Mouse (Mus musculus): ENCODE results near the gene Cox6b2. TPM values are rescaled to one million over a fixed set of nuclear protein-coding genes. Genes with fewer than 3 reads are reported as not detected.
A peak's percentile ranks its signal among the peaks of the same experiment; 100 is the strongest.

Gene Cox6b2
- polyA plus RNA-seq, 1 experiment from 2014 or later: 116 TPM

- H3K4me3 ChIP-seq (ENCODE audit: low read depth, low read length): peak overlapping the region; percentile 67
- peak overlapping the region; percentile 78 for H3K27ac ChIP-seq (ENCODE audit: low read depth, low read length)
- no peaks in the 10 kb centered on the region for H3K27me3 ChIP-seq (replicated peaks; ENCODE audit: control insufficient read depth, insufficient read depth, low read length)
- peaks cover 14% of the 10 kb centered on the region for H3K4me1 ChIP-seq (replicated peaks; ENCODE audit: control insufficient read depth, insufficient read depth, low read length)
- peak overlapping the region; percentile 87 for H3K9ac ChIP-seq (ENCODE audit: low read depth, low read length)
- 1% methylated on average over 63 of the region's 64 CpGs for WGBS
- ATAC-seq (replicated peaks; ENCODE audit: low FRiP score) (peak; percentile 59), DNase-seq (ENCODE audit: low spot score) (peak; percentile 80)
- H3K9me3 ChIP-seq (ENCODE audit: control insufficient read depth, low read length): no peaks in the 10 kb centered on the region
- H3K4me2 ChIP-seq: peak overlapping the region; percentile 80
- peaks cover 3% of the 10 kb centered on the region for H3K36me3 ChIP-seq (ENCODE audit: control insufficient read depth, insufficient read depth, low read length)
Measured at GRCm38 (mm10) chr7:4788499-4789435, 35.9 kb upstream of the Cox6b2 start.

DNA sequence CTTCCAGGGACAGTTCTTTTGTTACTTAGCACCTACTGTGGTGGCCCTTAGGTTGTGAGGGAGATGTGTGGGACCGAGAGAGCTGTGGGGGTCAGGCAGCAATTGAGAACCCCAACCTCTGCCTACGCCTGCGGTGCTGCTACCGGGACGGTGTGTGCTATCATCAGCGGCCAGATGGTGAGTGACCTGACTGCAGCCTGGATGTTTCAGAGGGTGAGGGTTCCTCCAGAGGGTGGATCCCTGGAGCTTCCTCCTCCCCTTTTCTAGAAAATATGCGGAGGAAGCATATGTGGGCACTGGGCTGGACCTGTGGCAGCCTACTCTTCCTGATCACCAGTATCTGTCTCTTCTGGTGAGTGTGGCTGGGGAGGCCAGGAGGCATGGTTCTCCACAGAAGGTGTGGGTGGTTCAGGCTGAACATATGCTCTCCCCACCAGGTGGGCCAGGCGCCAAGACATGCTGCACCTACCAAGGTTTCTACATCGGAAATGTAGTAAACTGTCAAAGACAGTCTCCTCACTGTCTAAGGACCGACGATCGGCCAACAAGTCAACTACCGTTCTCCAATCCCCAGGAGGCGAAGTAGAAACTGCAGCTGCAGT is 30.9 kb upstream of the Cox6b2 start:
- Histone ChIP-seq H3K9me3 (ENCODE audit: control insufficient read depth, low read length) (no peaks in the 10 kb centered on the region), H3K9ac (ENCODE audit: low read depth, low read length) (peak overlapping the region; percentile 26; the same call in 1 of the 2 replicates), H3K36me3 (ENCODE audit: control insufficient read depth, insufficient read depth, low read length) (0 out of 2 replicates have a peak, but pooled peaks cover 2% of the 10 kb centered on the region), H3K4me2 (peak overlapping the region; percentile 27; the same call in 1 of the 2 replicates), H3K4me1 (replicated peaks; ENCODE audit: control insufficient read depth, insufficient read depth, low read length) (peaks cover 20% of the 10 kb centered on the region), H3K27me3 (replicated peaks; ENCODE audit: control insufficient read depth, insufficient read depth, low read length) (peaks cover 5% of the 10 kb centered on the region), H3K4me3 (ENCODE audit: low read depth, low read length) (no peak overlapping the region), H3K27ac (ENCODE audit: low read depth, low read length) (no peak overlapping the region; the same call in 1 of the 2 replicates)
- DNase-seq (ENCODE audit: low spot score) (no peak), ATAC-seq (replicated peaks; ENCODE audit: low FRiP score) (peak; percentile 81)
- WGBS: 59% methylated on average over 14 of the region's 14 CpGs

DNA sequence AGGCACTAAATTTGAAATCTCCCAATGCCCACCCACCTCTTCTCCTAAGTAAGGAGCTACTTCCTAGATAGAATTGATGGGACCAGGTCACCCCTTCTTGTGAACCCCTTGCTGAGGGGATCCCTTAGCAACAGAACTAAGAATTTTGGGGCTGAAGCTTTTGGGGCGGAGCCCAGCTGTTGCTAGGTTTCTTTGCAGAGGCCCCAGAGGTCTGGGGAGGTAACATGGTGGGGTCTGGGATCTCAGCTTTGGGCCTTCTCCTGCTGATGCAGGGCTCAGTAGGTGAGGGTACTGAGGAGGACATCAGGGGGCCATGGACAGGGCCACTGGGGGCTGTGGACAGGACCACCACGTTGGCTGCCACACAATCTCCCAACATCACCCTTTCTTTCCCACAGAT is 29.9 kb upstream of the Cox6b2 start, which contains the start of the genes Il11 and Tmem190:
Gene Il11, minus strand, starts transcription at position 101 of the 400 bp plus-strand sequence.
Gene Tmem190, plus strand, starts transcription at position 179 of the 400 bp plus-strand sequence.
- H3K36me3 ChIP-seq (ENCODE audit: control insufficient read depth, insufficient read depth, low read length): 0 out of 2 replicates have a peak, but pooled peaks cover 2% of the 10 kb centered on the region
- H3K27ac ChIP-seq (ENCODE audit: low read depth, low read length): no peak within 1 kb of the TSS
- H3K4me1 ChIP-seq (replicated peaks; ENCODE audit: control insufficient read depth, insufficient read depth, low read length): peaks cover 19% of the 10 kb centered on the region
- 80% methylated on average over 2 of the region's 2 CpGs for WGBS
- ATAC-seq (replicated peaks; ENCODE audit: low FRiP score): no peak
- H3K4me3 ChIP-seq (ENCODE audit: low read depth, low read length): no peak within 1 kb of the TSS
- peaks cover 15% of the 10 kb centered on the region for H3K27me3 ChIP-seq (replicated peaks; ENCODE audit: control insufficient read depth, insufficient read depth, low read length)
- peak within 1 kb of the TSS; percentile 26; the same call in 1 of the 2 replicates for H3K9ac ChIP-seq (ENCODE audit: low read depth, low read length)
- no peak for DNase-seq (ENCODE audit: low spot score)
- no peaks in the 10 kb centered on the region for H3K9me3 ChIP-seq (ENCODE audit: control insufficient read depth, low read length)
- H3K4me2 ChIP-seq: no peak within 1 kb of the TSS; the same call in 1 of the 2 replicates

GRCm38 (mm10) chr7:4782130-4782529 is 29.2 kb upstream of the Cox6b2 start:
- H3K4me3 ChIP-seq (ENCODE audit: low read depth, low read length): no peak overlapping the region
- DNase-seq (ENCODE audit: low spot score) (no peak), ATAC-seq (replicated peaks; ENCODE audit: low FRiP score) (no peak)
- H3K36me3 ChIP-seq (ENCODE audit: control insufficient read depth, insufficient read depth, low read length): 0 out of 2 replicates have a peak, but pooled peaks cover 2% of the 10 kb centered on the region
- no peak overlapping the region for H3K9ac ChIP-seq (ENCODE audit: low read depth, low read length)
- H3K27me3 ChIP-seq (replicated peaks; ENCODE audit: control insufficient read depth, insufficient read depth, low read length): peaks cover 21% of the 10 kb centered on the region
- 39% methylated on average over 3 of the region's 3 CpGs for WGBS
- peaks cover 18% of the 10 kb centered on the region for H3K4me1 ChIP-seq (replicated peaks; ENCODE audit: control insufficient read depth, insufficient read depth, low read length)
- H3K4me2 ChIP-seq: no peak overlapping the region
- H3K27ac ChIP-seq (ENCODE audit: low read depth, low read length): no peak overlapping the region
- no peaks in the 10 kb centered on the region for H3K9me3 ChIP-seq (ENCODE audit: control insufficient read depth, low read length)

DNA sequence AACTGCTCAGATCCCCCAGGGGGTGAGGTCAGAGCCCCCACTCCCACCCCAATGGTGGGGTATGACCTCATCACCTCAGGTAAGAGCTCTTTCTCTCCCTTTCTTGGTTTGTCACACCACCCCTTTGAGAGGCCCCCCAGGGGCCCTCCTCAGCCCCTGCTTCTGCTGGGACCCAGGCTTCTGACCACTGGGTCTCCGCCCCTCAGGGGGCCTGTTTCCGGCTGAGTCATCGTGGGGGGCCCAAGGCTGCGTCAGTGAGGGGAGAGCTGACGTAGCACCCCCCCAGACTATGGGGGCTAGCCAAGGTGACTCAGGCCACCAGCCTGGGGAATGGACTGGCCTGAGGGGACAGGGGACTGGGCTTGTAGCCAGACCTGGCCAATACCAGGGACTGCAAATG is 27.0 kb upstream of the Cox6b2 start:
- Histone ChIP-seq H3K4me1 (replicated peaks; ENCODE audit: control insufficient read depth, insufficient read depth, low read length) (peaks cover 24% of the 10 kb centered on the region), H3K27me3 (replicated peaks; ENCODE audit: control insufficient read depth, insufficient read depth, low read length) (peaks cover 43% of the 10 kb centered on the region), H3K4me3 (ENCODE audit: low read depth, low read length) (no peak overlapping the region), H3K4me2 (no peak overlapping the region), H3K27ac (ENCODE audit: low read depth, low read length) (no peak overlapping the region), H3K36me3 (ENCODE audit: control insufficient read depth, insufficient read depth, low read length) (0 out of 2 replicates have a peak, but pooled peaks cover 2% of the 10 kb centered on the region), H3K9me3 (ENCODE audit: control insufficient read depth, low read length) (no peaks in the 10 kb centered on the region), H3K9ac (ENCODE audit: low read depth, low read length) (no peak overlapping the region)
- WGBS: 23% methylated on average over 5 of the region's 5 CpGs
- ATAC-seq (replicated peaks; ENCODE audit: low FRiP score): no peak
- no peak for DNase-seq (ENCODE audit: low spot score)

DNA sequence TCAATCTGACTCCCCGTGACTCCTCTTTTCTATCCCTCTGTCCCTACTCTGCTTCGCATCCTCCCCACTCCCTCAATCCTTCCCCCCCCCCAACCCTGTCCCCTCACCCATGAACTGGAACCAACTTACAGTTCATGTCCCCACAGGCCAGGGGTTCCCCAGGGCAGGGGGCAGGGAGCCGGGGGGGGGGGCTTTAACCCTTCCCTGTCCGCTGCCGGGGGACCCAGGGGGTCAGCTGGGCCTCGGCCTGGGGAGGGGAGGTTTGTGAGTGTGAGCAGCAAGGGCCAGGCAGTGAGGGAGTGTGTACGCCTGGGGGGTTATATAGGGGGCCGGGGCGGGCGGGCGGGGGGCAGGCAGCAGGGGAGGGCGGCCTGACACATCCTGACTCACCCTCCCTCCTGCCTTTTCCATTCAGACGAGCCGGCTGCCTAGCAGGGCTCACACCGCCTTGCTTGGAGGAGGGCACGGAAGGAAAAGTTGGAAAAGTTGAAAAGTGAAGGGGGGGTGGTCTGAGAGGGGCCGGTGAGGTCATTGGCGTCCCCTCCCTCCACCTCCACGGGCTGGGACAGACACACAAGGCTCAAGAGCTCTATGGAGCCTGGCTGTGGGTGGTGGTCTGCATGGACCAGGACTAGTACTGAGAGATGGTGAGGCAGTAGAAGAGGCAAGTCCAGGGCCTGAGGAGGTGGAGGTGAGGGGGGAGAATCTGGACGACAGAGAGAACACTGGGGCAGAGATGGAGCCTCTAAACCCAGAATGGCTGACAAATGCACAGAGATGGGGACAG is 25.1 kb upstream of the Cox6b2 start:
- Histone ChIP-seq H3K27ac (ENCODE audit: low read depth, low read length) (no peak overlapping the region), H3K4me1 (replicated peaks; ENCODE audit: control insufficient read depth, insufficient read depth, low read length) (peaks cover 15% of the 10 kb centered on the region), H3K4me3 (ENCODE audit: low read depth, low read length) (no peak overlapping the region), H3K9me3 (ENCODE audit: control insufficient read depth, low read length) (no peaks in the 10 kb centered on the region), H3K36me3 (ENCODE audit: control insufficient read depth, insufficient read depth, low read length) (no peaks in the 10 kb centered on the region), H3K27me3 (replicated peaks; ENCODE audit: control insufficient read depth, insufficient read depth, low read length) (peaks cover 53% of the 10 kb centered on the region), H3K9ac (ENCODE audit: low read depth, low read length) (no peak overlapping the region), H3K4me2 (no peak overlapping the region; the same call in 1 of the 2 replicates)
- ATAC-seq (replicated peaks; ENCODE audit: low FRiP score) (no peak), DNase-seq (ENCODE audit: low spot score) (no peak)
- 13% methylated on average over 20 of the region's 20 CpGs for WGBS

DNA sequence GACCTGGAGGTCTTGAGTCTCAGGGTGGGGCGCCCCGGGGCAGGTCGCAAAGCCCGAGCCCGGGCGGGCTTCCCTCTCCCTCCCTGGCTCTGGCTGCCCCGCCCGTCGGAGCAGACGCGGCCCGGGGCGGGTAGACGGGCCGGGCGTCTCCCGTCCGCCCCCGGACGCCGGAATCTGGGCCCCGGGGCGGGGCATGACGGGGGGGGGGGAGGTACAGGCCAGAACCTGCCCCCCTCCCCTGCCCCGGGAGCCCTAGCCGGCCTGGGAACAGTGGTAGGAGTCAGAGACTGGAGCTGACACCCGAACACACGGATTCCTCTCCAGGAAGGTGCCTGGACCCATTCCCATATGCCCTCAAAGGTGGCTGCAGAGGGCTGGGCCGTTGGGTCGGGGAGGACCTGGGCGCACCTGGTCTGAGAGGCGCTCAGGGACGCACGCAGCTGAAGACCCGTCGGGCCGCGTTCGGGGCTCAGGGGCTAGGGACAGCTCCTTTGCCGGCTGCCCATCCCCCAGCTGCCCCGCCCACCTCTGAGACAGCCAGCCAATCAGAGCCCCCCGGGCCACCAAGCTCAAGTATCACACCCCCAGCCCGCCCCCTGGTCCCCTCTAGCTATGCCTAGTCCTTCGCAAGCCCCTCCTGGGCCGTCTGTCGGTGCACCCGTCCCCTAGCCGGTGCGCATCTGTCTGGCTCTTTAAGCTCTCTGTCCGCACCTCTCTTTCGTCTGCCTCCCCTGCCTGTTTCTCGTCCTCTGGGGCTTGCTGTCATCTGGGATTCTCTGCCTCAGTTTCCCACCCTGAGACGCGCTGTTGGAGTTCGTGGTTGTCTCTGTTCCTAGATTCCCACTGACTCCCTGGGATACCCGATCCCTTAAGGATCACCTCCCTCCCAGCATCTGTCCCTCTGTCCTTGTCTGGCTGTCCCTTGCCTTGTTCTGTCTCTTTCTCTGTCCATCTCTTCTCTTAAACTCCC is 24.3 kb upstream of the Cox6b2 start:
- H3K27me3 ChIP-seq (replicated peaks; ENCODE audit: control insufficient read depth, insufficient read depth, low read length): peaks cover 53% of the 10 kb centered on the region
- WGBS: 3% methylated on average over 55 of the region's 56 CpGs
- peak; percentile 69 for ATAC-seq (replicated peaks; ENCODE audit: low FRiP score)
- no peak for DNase-seq (ENCODE audit: low spot score)
- H3K9me3 ChIP-seq (ENCODE audit: control insufficient read depth, low read length): no peaks in the 10 kb centered on the region
- peak overlapping the region; percentile 64 for H3K4me2 ChIP-seq
- H3K4me1 ChIP-seq (replicated peaks; ENCODE audit: control insufficient read depth, insufficient read depth, low read length): peaks cover 15% of the 10 kb centered on the region
- H3K27ac ChIP-seq (ENCODE audit: low read depth, low read length): no peak overlapping the region
- no peaks in the 10 kb centered on the region for H3K36me3 ChIP-seq (ENCODE audit: control insufficient read depth, insufficient read depth, low read length)
- H3K9ac ChIP-seq (ENCODE audit: low read depth, low read length): no peak overlapping the region
- peak overlapping the region; percentile 41 for H3K4me3 ChIP-seq (ENCODE audit: low read depth, low read length)

All from liver, embryonic 11.5 days (tissue).